Mouse (Mus musculus) ES-Bruce4 (cell line): ENCODE measurements around the gene Llgl2.

Experiments
- CTCF ChIP-seq: IDR thresholded peaks from one replicate; pipeline ENCODE4 v1.8.1; 2011; ENCODE audit warnings: low read depth, low read length
- EP300 ChIP-seq: IDR thresholded peaks from 2 replicates; pipeline ENCODE4 v1.6.1; 2011; ENCODE audit warnings: low read depth, low read length; ENCODE audit not compliant: insufficient read depth
- POLR2A ChIP-seq: IDR thresholded peaks from one replicate; pipeline ENCODE4 v1.8.1; 2011; ENCODE audit warnings: low read length; ENCODE audit not compliant: insufficient read depth

DNA sequence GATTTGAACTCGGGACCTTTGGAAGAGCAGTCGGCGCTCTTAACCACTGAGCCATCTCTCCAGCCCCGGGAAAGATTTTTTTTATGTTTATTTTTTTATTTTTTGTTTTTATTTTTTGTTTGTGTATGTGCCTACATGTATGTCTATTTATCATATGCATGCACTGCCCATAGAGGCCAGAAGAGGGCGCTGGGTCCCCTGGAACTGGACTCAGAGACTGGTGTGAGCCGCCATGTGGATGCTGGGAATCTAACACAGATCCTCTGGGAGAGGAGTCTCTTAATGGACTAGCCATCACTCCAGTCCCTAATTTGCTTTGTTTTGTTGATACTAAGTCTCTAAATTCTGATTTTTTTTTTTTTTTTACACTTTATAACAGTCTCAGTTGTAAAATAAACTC, 17.2 kb downstream of the Llgl2 start:
- TF ChIP-seq CTCF, result peak; percentile 69
- no peak for TF ChIP-seq POLR2A
- no peak for TF ChIP-seq EP300
